Mouse (Mus musculus): Measurements from ENCODE around the gene Zeb2.

DNA sequence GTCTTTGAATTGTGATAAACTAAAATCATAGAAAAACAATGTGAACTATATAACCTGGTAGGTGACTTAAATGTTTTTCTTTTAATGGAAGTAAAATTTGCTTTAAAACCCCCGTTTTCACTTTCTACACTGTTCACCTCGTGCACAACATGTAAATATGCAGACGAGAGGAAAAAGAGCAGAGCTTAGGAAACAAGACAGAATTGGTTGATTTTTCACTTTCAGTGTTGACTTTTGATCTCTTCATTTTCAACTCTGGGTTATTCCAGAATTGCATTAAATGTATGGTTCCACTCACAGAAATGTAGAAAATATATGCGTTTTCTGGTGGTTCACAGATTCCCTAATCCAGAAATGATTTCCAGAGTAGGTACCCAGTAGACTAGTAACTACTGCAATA is 57.6 kb downstream of the Zeb2 start:
- no peak for TF ChIP-seq POLR2A (IDR thresholded peaks at IDR 0.05; ENCODE audit: low read depth, low read length)
- no peak for TF ChIP-seq CTCF (conservative IDR thresholded peaks at IDR 0.05; ENCODE audit: insufficient read depth, insufficient read length, low read depth, low read length)
